Mouse (Mus musculus) C2C12 (cell line): Measurements from ENCODE around the gene Bahd1.

Experiments
- CTCF ChIP-seq: IDR thresholded peaks from one replicate; pipeline ENCODE4 v1.5.1; 2011; ENCODE audit not compliant: control insufficient read depth, insufficient read depth, insufficient read length
- MAX ChIP-seq: IDR thresholded peaks from one replicate; pipeline ENCODE4 v1.6.1; 2011; ENCODE audit warnings: mild to moderate bottlenecking, control low read depth
- MYOG ChIP-seq: IDR thresholded peaks from one replicate; pipeline ENCODE4 v1.6.1; 2011; ENCODE audit not compliant: control insufficient read depth, insufficient read length; ENCODE audit errors: extremely low read depth

DNA sequence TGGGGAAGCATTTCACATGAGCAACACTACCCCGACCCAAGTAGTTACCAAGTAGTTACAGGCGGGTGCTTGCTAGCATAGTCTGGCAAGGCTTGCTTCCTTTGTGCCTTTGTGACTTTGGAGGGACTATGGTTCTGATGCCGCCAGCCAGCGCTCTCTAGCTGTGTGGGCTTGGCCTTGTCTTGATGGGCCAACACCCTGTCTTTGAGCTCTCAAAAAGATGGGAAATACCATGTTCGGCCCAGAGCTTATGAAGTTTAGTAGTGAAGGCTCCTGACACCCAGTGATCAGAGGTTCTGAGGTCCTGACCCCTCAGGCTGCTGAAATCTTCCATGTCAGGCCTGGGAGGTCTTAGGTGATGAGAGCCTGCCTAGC lies 5.9 kb downstream of the Bahd1 start:
- no peak for TF ChIP-seq MYOG
- TF ChIP-seq CTCF: no peak
- no peak for TF ChIP-seq MAX
